Mouse (Mus musculus) heart, embryonic 14.5 days (tissue): ENCODE measurements around the gene Nt5c. TPM values are rescaled to one million over a fixed set of nuclear protein-coding genes. Genes with fewer than 3 reads are reported as not detected.
"Not testable (repeated sequence)": the region's sequence is repeated elsewhere in the genome, so short reads cannot be mapped to it uniquely, and the experiment has no call there.

Experiments used
- ATAC-seq: fragments of 200-750 bp; cut with Nextera tagmentation; 2 replicates; pipeline ENCODE4 v1.8.0; 2017; ENCODE audit warnings: low read depth, moderate TSS enrichment; ENCODE audit not compliant: insufficient number of reproducible peaks, insufficient read depth, low FRiP score
- H3K27ac ChIP-seq, 2 experiments: fragments of 200-500 bp in 1 of 2; fragments of 300-500 bp in 1 of 2; sonication (generic) in 1 of 2; replicated peaks in 1 of 2; 2 replicates each; pipeline ENCODE4 v1.5.1; 2012 to 2014; ENCODE audit warnings: low read depth in 2 of 2, low read length in 2 of 2, control low read depth in 1 of 2, mild to moderate bottlenecking in 1 of 2, mixed read lengths in 1 of 2; ENCODE audit not compliant: control insufficient read depth in 1 of 2, insufficient read depth in 1 of 2
- H3K27me3 ChIP-seq: fragments of 300-500 bp; sonication (generic); 2 replicates; pipeline ENCODE4 v1.6.1; 2014; ENCODE audit warnings: mild to moderate bottlenecking, low read length, control low read depth; ENCODE audit not compliant: control insufficient read depth, insufficient read depth
- H3K36me3 ChIP-seq: fragments of 300-500 bp; sonication (generic); 2 replicates; pipeline ENCODE4 v1.6.1; 2014; ENCODE audit warnings: mild to moderate bottlenecking, control low read depth, low read length, mixed read lengths; ENCODE audit not compliant: control insufficient read depth, insufficient read depth
- H3K4me1 ChIP-seq, 2 experiments: fragments of 200-500 bp in 1 of 2; fragments of 300-500 bp in 1 of 2; sonication (generic) in 1 of 2; 2 replicates each; pipeline ENCODE4 v1.6.1; 2012 to 2014; ENCODE audit warnings: low read length in 2 of 2, control low read depth in 1 of 2, mixed read lengths in 1 of 2; ENCODE audit not compliant: control insufficient read depth in 2 of 2, insufficient read depth in 2 of 2
- H3K4me2 ChIP-seq: fragments of 300-500 bp; sonication (generic); 2 replicates; pipeline ENCODE4 v1.6.1; 2014; ENCODE audit warnings: mild to moderate bottlenecking, low read length
- H3K4me3 ChIP-seq, 2 experiments: fragments of 200-500 bp in 1 of 2; fragments of 300-500 bp in 1 of 2; sonication (generic) in 1 of 2; 2 replicates each; pipeline ENCODE4 v1.5.1; 2012 to 2014; ENCODE audit warnings: low read length in 2 of 2, mild to moderate bottlenecking in 2 of 2, control low read depth in 1 of 2, low read depth in 1 of 2, moderate library complexity in 1 of 2; ENCODE audit not compliant: control insufficient read depth in 1 of 2, insufficient read depth in 1 of 2
- H3K9ac ChIP-seq: fragments of 300-500 bp; sonication (generic); 2 replicates; pipeline ENCODE4 v1.6.1; 2014; ENCODE audit warnings: mild to moderate bottlenecking, low read length
- H3K9me3 ChIP-seq: fragments of 300-500 bp; sonication (generic); 2 replicates; pipeline ENCODE4 v1.6.1; 2016; ENCODE audit warnings: low read length, control low read depth; ENCODE audit not compliant: control insufficient read depth
- WGBS: fragments of 180-500 bp; shearing (Covaris S2); extraction: QIAGEN DNeasy Blood & Tissue Kit; methylation state at CpG from one replicate; pipeline ENCODE4 v1.1.7; 2014; 5-methylcytosine and 5-hydroxymethylcytosine counted together
- polyA plus RNA-seq: library from polyadenylated mRNA; unstranded; fragments of >200 nt; fragmentation: Nextera tagmentation; extraction: Ambion mirVana; gene quantifications from 2 replicates; pipeline ENCODE4 v1.2.1, GENCODE M21; 2014

The Nt5c gene
- polyA plus RNA-seq, 1 experiment from 2014 or later = 54.5 TPM

- Histone ChIP-seq H3K4me1 (peaks cover 4 to 21% of the 10 kb centered on the region in 2 experiments), H3K27me3 (no peaks in the 10 kb centered on the region), H3K9me3 (no peaks in the 10 kb centered on the region), H3K4me2 (no peak overlapping the region), H3K27ac (no peak overlapping the region), H3K9ac (no peak overlapping the region), H3K4me3 (no peak overlapping the region), H3K36me3 (peaks cover 10% of the 10 kb centered on the region)
- 73% methylated on average over 19 of the region's 19 CpGs for WGBS
- no peak for ATAC-seq
These were observed 3.0 kb downstream of the Nt5c start for GRCm38 (mm10) chr11:115488551-115489104.

GRCm38 (mm10) chr11:115485155-115485554 is 6.5 kb downstream of the Nt5c start:
- 77% methylated on average over 12 of the region's 12 CpGs for WGBS
- Histone ChIP-seq H3K9me3 (no peaks in the 10 kb centered on the region), H3K9ac (no peak overlapping the region), H3K4me1 (peaks cover 0 to 7% of the 10 kb centered on the region in 2 experiments; a peak in 2 of 4 replicates), H3K27me3 (no peaks in the 10 kb centered on the region), H3K27ac (no peak overlapping the region), H3K4me2 (no peak overlapping the region), H3K4me3 (no peak overlapping the region), H3K36me3 (peaks cover 13% of the 10 kb centered on the region)
- no peak for ATAC-seq

- no peak for ATAC-seq
- Histone ChIP-seq H3K4me1 (peaks cover 0 to 7% of the 10 kb centered on the region in 2 experiments; a peak in 2 of 4 replicates), H3K9me3 (no peaks in the 10 kb centered on the region), H3K36me3 (peaks cover 10% of the 10 kb centered on the region), H3K9ac (0 out of 2 replicates have a peak overlapping the region, but pooled peaks have one; percentile 21), H3K27me3 (no peaks in the 10 kb centered on the region), H3K27ac (no peak overlapping the region), H3K4me3 (no peak overlapping the region), H3K4me2 (no peak overlapping the region)
- 20% methylated on average over 6 of the region's 6 CpGs for WGBS
These were observed 7.9 kb downstream of the Nt5c start for GRCm38 (mm10) chr11:115483726-115484125.

GRCm38 (mm10) chr11:115483278-115483677 is 8.4 kb downstream of the Nt5c start:
- no peak for ATAC-seq
- Histone ChIP-seq H3K9me3 (no peaks in the 10 kb centered on the region), H3K36me3 (peaks cover 13% of the 10 kb centered on the region), H3K4me3 (no peak overlapping the region), H3K4me2 (no peak overlapping the region), H3K27me3 (no peaks in the 10 kb centered on the region), H3K27ac (no peak overlapping the region), H3K4me1 (peaks cover 0 to 7% of the 10 kb centered on the region in 2 experiments; a peak in 2 of 4 replicates), H3K9ac (0 out of 2 replicates have a peak overlapping the region, but pooled peaks have one; percentile 21)
- 66% methylated on average over 11 of the region's 11 CpGs for WGBS

GRCm38 (mm10) chr11:115481553-115482259 is 10.0 kb downstream of the Nt5c start:
- no peaks in the 10 kb centered on the region for H3K9me3 ChIP-seq
- H3K4me1 ChIP-seq = peaks cover 0 to 9% of the 10 kb centered on the region in 2 experiments; a peak in 2 of 4 replicates
- peaks cover 13% of the 10 kb centered on the region for H3K36me3 ChIP-seq
- H3K4me3 ChIP-seq = no peak overlapping the region
- ATAC-seq = no peak
- WGBS = 77% methylated on average over 6 of the region's 6 CpGs
- H3K9ac ChIP-seq = no peak overlapping the region
- H3K27ac ChIP-seq = no peak overlapping the region
- H3K27me3 ChIP-seq = no peaks in the 10 kb centered on the region
- no peak overlapping the region for H3K4me2 ChIP-seq

GRCm38 (mm10) chr11:115478296-115478938 is 13.2 kb downstream of the Nt5c start:
- Histone ChIP-seq H3K4me1 (peaks cover 11 to 24% of the 10 kb centered on the region in 2 experiments), H3K9ac (no peak overlapping the region), H3K36me3 (peaks cover 13% of the 10 kb centered on the region), H3K27ac (no peak overlapping the region), H3K9me3 (no peaks in the 10 kb centered on the region), H3K27me3 (no peaks in the 10 kb centered on the region), H3K4me3 (no peak overlapping the region), H3K4me2 (no peak overlapping the region)
- WGBS = 86% methylated on average over 9 of the region's 9 CpGs
- no peak for ATAC-seq

GRCm38 (mm10) chr11:115477388-115477787 is 14.3 kb downstream of the Nt5c start:
- peaks cover 14 to 27% of the 10 kb centered on the region in 2 experiments for H3K4me1 ChIP-seq
- 0 out of 2 replicates have a peak overlapping the region, but pooled peaks have one; percentile 90 for H3K4me2 ChIP-seq
- not testable (repeated sequence) for H3K27ac ChIP-seq, H3K9me3 ChIP-seq, ATAC-seq, H3K4me3 ChIP-seq, H3K27me3 ChIP-seq, H3K9ac ChIP-seq
- peaks cover 13% of the 10 kb centered on the region for H3K36me3 ChIP-seq
- 78% methylated on average over 7 of the region's 7 CpGs for WGBS
